Mouse (Mus musculus): ENCODE measurements around the gene Klhl29. TPM values are rescaled to one million over a fixed set of nuclear protein-coding genes. Genes with fewer than 3 reads are reported as not detected.

Gene Klhl29
- polyA plus RNA-seq, 2 experiments, result 4.9 to 14.0 TPM

DNA sequence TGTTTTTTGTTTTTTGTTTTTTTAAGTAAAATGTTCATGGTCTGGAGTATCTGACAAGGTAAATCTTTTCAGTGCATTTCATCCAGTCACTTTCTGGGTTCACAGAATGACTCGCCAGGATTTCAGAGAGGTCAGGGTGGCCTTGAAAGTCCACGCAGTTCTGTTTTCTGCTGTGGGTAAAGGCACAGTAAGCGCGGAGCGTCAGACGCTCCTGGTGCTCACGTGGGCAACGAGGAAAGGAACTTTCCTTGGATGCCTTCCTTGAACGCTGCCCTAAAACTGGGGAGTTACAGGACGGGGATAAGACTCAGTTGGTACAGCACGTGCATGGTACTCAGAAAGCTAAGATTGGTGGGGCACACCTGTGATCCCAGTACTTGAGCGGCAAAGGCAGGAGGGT lies 139.9 kb downstream of the Klhl29 start:
- peaks cover 21% of the 10 kb centered on the region for H3K4me1 ChIP-seq (ENCODE audit: control insufficient read depth, insufficient read depth, low read length)
- ATAC-seq (ENCODE audit: low FRiP score, low read depth) (no peak), DNase-seq (ENCODE audit: low spot score) (no peak)
- H3K27me3 ChIP-seq (ENCODE audit: control insufficient read depth, insufficient read depth, low read length), result no peaks in the 10 kb centered on the region
- H3K4me3 ChIP-seq (replicated peaks; ENCODE audit: low read length), result no peak overlapping the region
- no peak overlapping the region for H3K27ac ChIP-seq (replicated peaks; ENCODE audit: low read depth, low read length)
- no peak overlapping the region for H3K9ac ChIP-seq (ENCODE audit: low read depth, low read length, severe bottlenecking)
- H3K9me3 ChIP-seq (ENCODE audit: control insufficient read depth, low read length), result no peaks in the 10 kb centered on the region
- WGBS, result 86% methylated on average over 12 of the region's 12 CpGs
- TF ChIP-seq POLR2A (IDR thresholded peaks at IDR 0.05; ENCODE audit: borderline replicate concordance, extremely low read depth, insufficient read depth, insufficient read length), result no peak
- no peak overlapping the region for H3K4me2 ChIP-seq (replicated peaks; ENCODE audit: low read depth, low read length, severe bottlenecking)
- H3K36me3 ChIP-seq (ENCODE audit: control insufficient read depth, insufficient read depth, low read length), result no peaks in the 10 kb centered on the region

DNA sequence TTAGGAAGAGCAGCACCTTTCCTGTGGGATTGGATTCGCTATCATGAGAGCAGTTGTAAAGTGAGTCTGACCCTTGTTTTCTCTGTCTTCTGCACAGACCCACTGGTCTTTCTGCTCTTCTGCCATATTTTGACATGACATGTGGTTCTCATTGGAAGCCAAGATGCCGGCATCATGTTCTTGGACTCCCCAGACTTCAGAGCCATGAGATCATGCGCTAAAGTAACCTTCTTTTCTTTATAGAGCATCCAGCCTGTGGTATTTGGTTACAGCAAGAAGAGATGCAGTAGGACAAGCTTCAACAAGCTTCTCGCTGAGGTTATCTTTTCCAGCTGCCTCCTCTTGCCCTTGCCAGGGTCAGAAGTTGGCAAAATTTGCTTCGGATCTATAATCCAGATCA lies 145.0 kb downstream of the Klhl29 start:
- no peak for TF ChIP-seq POLR2A (IDR thresholded peaks at IDR 0.05; ENCODE audit: borderline replicate concordance, extremely low read depth, insufficient read depth, insufficient read length)
- Histone ChIP-seq H3K4me3 (replicated peaks; ENCODE audit: low read length) (no peak overlapping the region), H3K36me3 (ENCODE audit: control insufficient read depth, insufficient read depth, low read length) (no peaks in the 10 kb centered on the region), H3K27me3 (ENCODE audit: control insufficient read depth, insufficient read depth, low read length) (no peaks in the 10 kb centered on the region), H3K4me2 (replicated peaks; ENCODE audit: low read depth, low read length, severe bottlenecking) (no peak overlapping the region), H3K9me3 (ENCODE audit: control insufficient read depth, low read length) (no peaks in the 10 kb centered on the region), H3K27ac (replicated peaks; ENCODE audit: low read depth, low read length) (no peak overlapping the region), H3K4me1 (ENCODE audit: control insufficient read depth, insufficient read depth, low read length) (peaks cover 3% of the 10 kb centered on the region), H3K9ac (ENCODE audit: low read depth, low read length, severe bottlenecking) (no peak overlapping the region)
- WGBS, result 81% methylated on average over 5 of the region's 5 CpGs
- no peak for DNase-seq (ENCODE audit: low spot score)
- ATAC-seq (ENCODE audit: low FRiP score, low read depth), result no peak

DNA sequence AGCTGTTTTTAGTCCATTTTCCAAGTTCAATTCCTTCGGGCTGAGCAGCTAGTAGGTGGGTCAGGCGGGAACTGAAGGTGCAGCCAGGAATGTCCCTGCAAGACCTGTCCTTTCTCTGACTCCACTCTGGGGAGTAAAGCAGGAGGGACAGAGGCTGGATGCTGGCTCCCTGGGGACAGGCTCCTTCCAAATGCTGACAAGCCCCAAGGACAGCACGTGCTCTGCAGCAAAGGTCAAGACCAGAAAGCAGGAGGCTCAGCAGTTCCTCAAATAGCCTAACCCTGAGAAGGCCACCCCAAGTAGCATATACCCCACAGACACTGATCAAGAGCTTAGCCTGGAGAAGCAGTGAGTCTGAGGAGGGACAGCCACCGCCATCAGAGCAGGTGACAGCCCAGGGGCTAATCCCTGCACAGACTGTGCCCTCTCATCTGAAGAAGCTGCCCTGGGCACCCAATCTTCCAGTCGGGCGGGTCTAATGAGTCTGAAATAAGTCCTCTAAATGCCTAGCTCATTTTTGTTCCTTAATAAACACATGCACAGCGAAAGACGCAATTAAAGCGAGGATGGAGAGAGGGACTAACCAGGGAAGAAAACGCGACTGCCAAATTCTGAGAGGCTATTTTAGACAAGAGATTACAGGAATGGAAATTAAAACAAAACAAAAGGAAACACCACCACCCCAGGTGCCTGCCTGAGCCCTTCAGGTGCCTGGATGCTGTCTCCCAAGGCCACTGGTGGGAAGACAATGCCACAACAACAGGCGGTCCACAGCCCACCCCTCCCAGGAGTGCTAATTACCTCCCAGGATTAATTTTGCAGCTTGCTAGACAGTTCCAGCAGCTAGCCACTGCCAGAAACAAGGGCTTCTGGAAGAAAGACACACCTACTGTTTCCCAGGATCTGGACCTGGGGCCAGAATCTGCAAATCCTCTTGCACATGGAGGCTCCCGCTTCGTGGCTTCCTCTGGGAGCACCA lies 148.5 kb downstream of the Klhl29 start:
- H3K9me3 ChIP-seq (ENCODE audit: control insufficient read depth, low read length), result no peaks in the 10 kb centered on the region
- WGBS, result 53% methylated on average over 14 of the region's 14 CpGs
- H3K27ac ChIP-seq (replicated peaks; ENCODE audit: low read depth, low read length), result no peak overlapping the region
- H3K4me1 ChIP-seq (ENCODE audit: control insufficient read depth, insufficient read depth, low read length), result peaks cover 3% of the 10 kb centered on the region
- H3K4me2 ChIP-seq (replicated peaks; ENCODE audit: low read depth, low read length, severe bottlenecking), result no peak overlapping the region
- no peak overlapping the region for H3K4me3 ChIP-seq (replicated peaks; ENCODE audit: low read length)
- no peak overlapping the region for H3K9ac ChIP-seq (ENCODE audit: low read depth, low read length, severe bottlenecking)
- TF ChIP-seq POLR2A (IDR thresholded peaks at IDR 0.05; ENCODE audit: borderline replicate concordance, extremely low read depth, insufficient read depth, insufficient read length), result no peak
- no peak for DNase-seq (ENCODE audit: low spot score)
- no peaks in the 10 kb centered on the region for H3K27me3 ChIP-seq (ENCODE audit: control insufficient read depth, insufficient read depth, low read length)
- no peaks in the 10 kb centered on the region for H3K36me3 ChIP-seq (ENCODE audit: control insufficient read depth, insufficient read depth, low read length)
- no peak for ATAC-seq (ENCODE audit: low FRiP score, low read depth)

DNA sequence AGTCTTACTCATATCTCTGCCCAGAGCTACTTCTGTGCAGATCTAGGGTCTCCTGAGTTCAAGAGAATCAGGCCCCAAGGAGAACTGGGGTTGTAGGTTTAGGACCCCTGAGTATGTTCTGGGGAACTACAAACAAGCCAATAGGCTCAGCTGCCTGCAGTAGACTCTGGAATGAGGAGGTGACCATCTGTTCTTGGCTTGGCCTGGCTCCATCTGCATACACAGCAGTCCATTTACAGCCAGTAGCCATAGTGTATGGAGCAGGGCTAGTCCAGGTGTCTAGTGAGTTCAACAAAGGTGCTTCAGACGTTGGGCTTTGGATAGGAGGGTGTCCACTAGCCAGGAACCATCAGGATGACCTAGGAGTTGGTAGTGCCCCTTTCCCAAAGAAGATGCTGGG lies 151.9 kb downstream of the Klhl29 start:
- DNase-seq (ENCODE audit: low spot score), result no peak
- H3K27ac ChIP-seq (replicated peaks; ENCODE audit: low read depth, low read length), result no peak overlapping the region
- no peaks in the 10 kb centered on the region for H3K27me3 ChIP-seq (ENCODE audit: control insufficient read depth, insufficient read depth, low read length)
- no peak overlapping the region for H3K4me3 ChIP-seq (replicated peaks; ENCODE audit: low read length)
- ATAC-seq (ENCODE audit: low FRiP score, low read depth), result no peak
- 64% methylated on average over 1 of the region's 1 CpGs for WGBS
- H3K4me2 ChIP-seq (replicated peaks; ENCODE audit: low read depth, low read length, severe bottlenecking), result no peak overlapping the region
- H3K9me3 ChIP-seq (ENCODE audit: control insufficient read depth, low read length), result no peaks in the 10 kb centered on the region
- H3K36me3 ChIP-seq (ENCODE audit: control insufficient read depth, insufficient read depth, low read length), result no peaks in the 10 kb centered on the region
- no peak for TF ChIP-seq POLR2A (IDR thresholded peaks at IDR 0.05; ENCODE audit: borderline replicate concordance, extremely low read depth, insufficient read depth, insufficient read length)
- H3K9ac ChIP-seq (ENCODE audit: low read depth, low read length, severe bottlenecking), result no peak overlapping the region
- H3K4me1 ChIP-seq (ENCODE audit: control insufficient read depth, insufficient read depth, low read length), result peaks cover 16% of the 10 kb centered on the region

DNA sequence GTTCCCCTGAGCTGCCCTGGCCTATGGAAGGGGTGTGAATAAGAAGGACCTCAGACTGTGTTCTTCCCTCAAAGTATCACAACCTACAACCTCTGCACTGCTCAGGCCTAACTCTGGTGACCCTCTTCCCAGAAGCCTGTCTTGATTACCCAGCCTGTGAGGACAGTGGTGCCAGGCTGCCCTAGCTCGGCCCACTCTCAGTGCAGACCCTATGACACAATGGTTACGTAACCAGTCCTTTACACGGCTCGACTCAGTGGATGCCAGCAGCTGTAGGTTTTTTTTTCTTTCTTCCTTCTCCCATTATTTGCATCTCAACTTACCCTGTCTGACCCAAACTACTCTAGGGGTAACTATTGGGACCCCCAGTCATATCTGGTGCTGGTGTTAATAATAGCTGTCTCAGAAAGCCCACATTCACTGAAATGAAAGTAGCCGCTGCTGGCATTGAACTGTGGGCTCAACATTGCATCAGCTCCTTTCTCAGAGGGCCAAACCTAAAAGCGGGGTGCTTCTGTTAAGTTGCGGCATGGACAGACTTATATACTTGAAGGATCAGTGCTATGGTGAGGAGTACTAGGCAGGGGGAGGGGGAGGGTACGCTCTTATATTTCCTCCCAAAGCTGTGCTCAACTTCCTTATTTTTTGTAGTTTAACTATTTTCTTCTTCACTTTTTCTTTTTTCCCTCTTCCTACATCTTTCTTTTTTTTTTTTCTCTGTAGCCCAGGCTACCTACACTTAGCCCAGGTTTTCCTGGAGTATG lies 152.9 kb downstream of the Klhl29 start:
- DNase-seq (ENCODE audit: low spot score) (no peak), ATAC-seq (ENCODE audit: low FRiP score, low read depth) (no peak)
- Histone ChIP-seq H3K4me3 (replicated peaks; ENCODE audit: low read length) (no peak overlapping the region), H3K27me3 (ENCODE audit: control insufficient read depth, insufficient read depth, low read length) (no peaks in the 10 kb centered on the region), H3K4me2 (replicated peaks; ENCODE audit: low read depth, low read length, severe bottlenecking) (no peak overlapping the region), H3K9ac (ENCODE audit: low read depth, low read length, severe bottlenecking) (no peak overlapping the region), H3K36me3 (ENCODE audit: control insufficient read depth, insufficient read depth, low read length) (no peaks in the 10 kb centered on the region), H3K27ac (replicated peaks; ENCODE audit: low read depth, low read length) (no peak overlapping the region), H3K4me1 (ENCODE audit: control insufficient read depth, insufficient read depth, low read length) (peaks cover 14% of the 10 kb centered on the region), H3K9me3 (ENCODE audit: control insufficient read depth, low read length) (no peaks in the 10 kb centered on the region)
- WGBS, result 94% methylated on average over 8 of the region's 8 CpGs
- TF ChIP-seq POLR2A (IDR thresholded peaks at IDR 0.05; ENCODE audit: borderline replicate concordance, extremely low read depth, insufficient read depth, insufficient read length), result no peak

Data from limb, embryonic 14.5 days (tissue).